ENCODE assay signal across 18 mouse cellular contexts in the genomic region with DNA sequence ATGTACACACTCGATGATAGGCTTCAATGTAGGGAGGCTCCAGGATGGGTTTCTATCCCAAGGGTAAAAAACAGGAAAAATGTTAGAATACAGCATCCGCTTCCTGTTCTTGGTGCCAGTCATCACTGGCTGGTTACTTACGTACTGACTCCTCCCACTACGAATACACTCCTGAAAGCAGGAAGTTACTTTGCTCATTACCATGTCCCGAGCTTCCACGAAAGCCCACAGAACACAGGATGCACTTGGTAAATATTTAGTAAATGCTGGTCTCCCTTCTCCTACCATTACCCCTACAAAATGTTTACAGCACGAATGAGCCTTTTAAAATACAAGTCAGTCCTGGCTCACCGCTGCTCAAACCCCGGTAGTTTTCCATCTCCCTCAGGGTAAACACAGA. TPM values are rescaled to one million over a fixed set of nuclear protein-coding genes. Genes with fewer than 3 reads are reported as not detected.
DNase-seq lines count a peak whose midpoint lies in the region; ATAC-seq and TF ChIP-seq lines count a peak whose summit lies in the region.
"Had no signal": no experiment of that assay in that cellular context is flagged by ENCODE, and none has a peak within 500 bp of the region (broad histone marks: within the 10 kb centered on the region; RNA-seq: fewer than 3 reads in every experiment).

No protein-coding gene starts in this region.

- WGBS in kidney, adult 2 months, result 61% methylated on average over 9 of the region's 9 CpGs
- 79% methylated on average over 9 of the region's 9 CpGs for WGBS in kidney, embryonic 15.5 days

- no peak overlapping the region for H3K4me2 ChIP-seq in kidney, embryonic 15.5 days
- H3K4me2 ChIP-seq: neural tube, embryonic 12.5 days had no signal

- H3K27ac ChIP-seq in kidney, adult 2 months (ENCODE audit: insufficient read depth, low read depth, low read length), result no peak overlapping the region
- no peak overlapping the region for H3K27ac ChIP-seq in kidney, embryonic 15.5 days
- H3K27ac ChIP-seq: macrophage; neural tube, embryonic 12.5 days had no signal

- no peak for TF ChIP-seq CTCF in kidney, adult 2 months (conservative IDR thresholded peaks at IDR 0.05; ENCODE audit: insufficient read depth, insufficient read length, low read depth, low read length)

- H3K4me1 ChIP-seq in kidney, adult 2 months (ENCODE audit: control insufficient read depth, insufficient read depth, low read length), result no peaks in the 10 kb centered on the region
- H3K4me1 ChIP-seq in kidney, embryonic 15.5 days, result no peaks in the 10 kb centered on the region
- H3K4me1 ChIP-seq: neural tube, embryonic 12.5 days had no signal

- ATAC-seq in kidney, embryonic 15.5 days (replicated peaks; ENCODE audit: low FRiP score), result no peak
- ATAC-seq in common myeloid progenitor, adult 5-6 weeks (replicated peaks; ENCODE audit: low read depth, poor library complexity, severe bottlenecking), result peak; percentile 72
- peak; percentile 86 for ATAC-seq in megakaryocyte, adult 5-6 weeks (ENCODE audit: poor library complexity, severe bottlenecking)

- H3K9me3 ChIP-seq in kidney, embryonic 15.5 days (replicated peaks), result no peaks in the 10 kb centered on the region
- H3K9me3 ChIP-seq: neural tube, embryonic 12.5 days had no signal

- H3K27me3 ChIP-seq in kidney, adult 2 months (replicated peaks; ENCODE audit: control insufficient read depth, insufficient read depth, low read length), result no peaks in the 10 kb centered on the region; the same call in 1 of the 2 replicates
- no peaks in the 10 kb centered on the region for H3K27me3 ChIP-seq in kidney, embryonic 15.5 days
- H3K27me3 ChIP-seq: neural tube, embryonic 12.5 days had no signal

- no peak for TF ChIP-seq POLR2A in kidney, adult 2 months (IDR thresholded peaks at IDR 0.05; ENCODE audit: low read depth, low read length)

- DNase-seq in kidney, adult 2 months, result peak; percentile 20
- peak; percentile 27 for DNase-seq in CD4-positive helper T cell, adult 2 months (ENCODE audit: low read depth, low spot score)
- no peak for DNase-seq in right cerebral cortex, postnatal 36 days (ENCODE audit: low spot score in 2 of 2)
- no peak for DNase-seq in right cerebral cortex, adult 18-20 months
- DNase-seq in kidney, postnatal 14 days, result no peak
- DNase-seq: cerebellum, postnatal 14 days; heart, postnatal 10 days; kidney, postnatal 25 days; right cerebral cortex, postnatal 4 days had no signal

- no peaks in the 10 kb centered on the region for H3K36me3 ChIP-seq in kidney, adult 2 months (ENCODE audit: control insufficient read depth, insufficient read depth, low read length)
- H3K36me3 ChIP-seq in kidney, embryonic 15.5 days, result no peaks in the 10 kb centered on the region
- H3K36me3 ChIP-seq: neural tube, embryonic 12.5 days had no signal

- no peak overlapping the region for H3K4me3 ChIP-seq in kidney, adult 2 months (ENCODE audit: insufficient read depth, low read depth, low read length)
- H3K4me3 ChIP-seq in kidney, embryonic 15.5 days (replicated peaks), result no peak overlapping the region
- H3K4me3 ChIP-seq: erythroblast, embryonic 14.5 days; neural tube, embryonic 12.5 days had no signal

- no peak overlapping the region for H3K9ac ChIP-seq in kidney, embryonic 15.5 days
- H3K9ac ChIP-seq: neural tube, embryonic 12.5 days had no signal

RNA-seq across cellular contexts. Expression of a gene that starts 3.6 kb away (rescaled TPM):
- not detected in 2 replicates for polyA plus RNA-seq in kidney, adult 2 months (2012; rRNA removed)
- not detected in 2 replicates for polyA plus RNA-seq in kidney, embryonic 15.5 days (2015; fragmentation: Nextera tagmentation; extraction: Ambion mirVana)
- total RNA-seq in common myeloid progenitor, adult 5-6 weeks (2017), result not detected in 2 replicates
- total RNA-seq in megakaryocyte, adult 5-6 weeks (2015), result not detected in 2 replicates
- total RNA-seq in megakaryocyte, adult 5-6 weeks (2017), result not detected in 2 replicates
- total RNA-seq: gastrocnemius, adult 18-20 months; heart, postnatal 10 days; left cerebral cortex, postnatal 10 days had no signal
- polyA plus RNA-seq: erythroblast, embryonic 14.5 days; macrophage; neural tube, embryonic 12.5 days; urinary bladder, adult 2 months had no signal

Comparison
In these comparisons a context has a peak if more than half of its experiments do, and no peak if none do; other contexts are left out.
1. DNase-seq: peak in kidney, adult 2 months (single experiment) and CD4-positive helper T cell, adult 2 months (single experiment); none in right cerebral cortex, postnatal 36 days (0 of 2), right cerebral cortex, adult 18-20 months (single experiment) and kidney, postnatal 14 days (single experiment).